Mouse (Mus musculus) intestine, embryonic 14.5 days (tissue): ENCODE results near the gene Igf1r. TPM values are rescaled to one million over a fixed set of nuclear protein-coding genes. Genes with fewer than 3 reads are reported as not detected.
"Not testable (repeated sequence)": the region's sequence is repeated elsewhere in the genome, so short reads cannot be mapped to it uniquely, and the experiment has no call there.

ENCODE experiments used
- ATAC-seq: fragments of 200-750 bp; cut with Nextera tagmentation; replicated peaks from 2 replicates; pipeline ENCODE4 v1.8.0; 2017; ENCODE audit warnings: low read depth, moderate number of reproducible peaks, moderate TSS enrichment, moderate library complexity; ENCODE audit not compliant: low FRiP score, low TSS enrichment
- DNase-seq: peaks from one replicate; pipeline ENCODE4 v3.0.0-alpha.2; 2018; ENCODE audit warnings: low spot score
- H3K27ac ChIP-seq: fragments of 300-500 bp; sonication (generic); 2 replicates; pipeline ENCODE4 v1.5.1; 2014; ENCODE audit warnings: low read depth, mild to moderate bottlenecking, control low read depth
- H3K27me3 ChIP-seq: fragments of 300-500 bp; sonication (generic); replicated peaks from 2 replicates; pipeline ENCODE4 v1.6.1; 2014; ENCODE audit warnings: low read length, control low read depth; ENCODE audit not compliant: control insufficient read depth, insufficient read depth
- H3K36me3 ChIP-seq: fragments of 300-500 bp; sonication (generic); 2 replicates; pipeline ENCODE4 v1.6.1; 2014; ENCODE audit warnings: low read length, control low read depth; ENCODE audit not compliant: control insufficient read depth, insufficient read depth
- H3K4me1 ChIP-seq: fragments of 300-500 bp; sonication (generic); replicated peaks from 2 replicates; pipeline ENCODE4 v1.6.1; 2014; ENCODE audit warnings: low read length, control low read depth, mixed read lengths; ENCODE audit not compliant: control insufficient read depth, insufficient read depth
- H3K4me2 ChIP-seq: fragments of 300-500 bp; sonication (generic); 2 replicates; pipeline ENCODE4 v1.6.1; 2014; ENCODE audit warnings: low read length
- H3K4me3 ChIP-seq: fragments of 300-500 bp; sonication (generic); 2 replicates; pipeline ENCODE4 v1.5.1; 2014; ENCODE audit warnings: low read depth, low read length, control low read depth, mixed read lengths
- H3K9ac ChIP-seq: fragments of 300-500 bp; sonication (generic); 2 replicates; pipeline ENCODE4 v1.6.1; 2014; ENCODE audit warnings: mild to moderate bottlenecking, low read length
- H3K9me3 ChIP-seq: fragments of 300-500 bp; sonication (generic); 2 replicates; pipeline ENCODE4 v1.6.1; 2016; ENCODE audit warnings: low read length, control low read depth; ENCODE audit not compliant: control insufficient read depth
- WGBS: fragments of 180-500 bp; shearing (Covaris S2); extraction: QIAGEN DNeasy Blood & Tissue Kit; methylation state at CpG from one replicate; pipeline ENCODE4 v1.1.7; 2014; 5-methylcytosine and 5-hydroxymethylcytosine counted together
- polyA plus RNA-seq: library from polyadenylated mRNA; unstranded; fragments of >200 nt; fragmentation: Nextera tagmentation; extraction: Ambion mirVana; gene quantifications from 2 replicates; pipeline ENCODE4 v1.2.1, GENCODE M21; 2014

The Igf1r gene
- polyA plus RNA-seq, 1 experiment from 2014 or later = 18.4 TPM

- Histone ChIP-seq H3K4me3 (no peak overlapping the region), H3K9me3 (no peaks in the 10 kb centered on the region), H3K27ac (no peak overlapping the region), H3K9ac (no peak overlapping the region), H3K4me2 (no peak overlapping the region), H3K36me3 (no peaks in the 10 kb centered on the region), H3K4me1 (peaks cover 4% of the 10 kb centered on the region; the same call in 1 of the 2 replicates), H3K27me3 (peaks cover 17% of the 10 kb centered on the region)
- ATAC-seq (no peak), DNase-seq (no peak)
- WGBS = 78% methylated on average over 4 of the region's 4 CpGs
These were observed 325.3 kb downstream of the Igf1r start for GRCm38 (mm10) chr7:68277897-68278270.

- DNase-seq = no peak
- peaks cover 4% of the 10 kb centered on the region; the same call in 1 of the 2 replicates for H3K4me1 ChIP-seq
- WGBS = 98% methylated on average over 6 of the region's 6 CpGs
- no peak overlapping the region for H3K4me3 ChIP-seq
- H3K27me3 ChIP-seq = peaks cover 16% of the 10 kb centered on the region
- ATAC-seq = no peak
- H3K4me2 ChIP-seq = no peak overlapping the region
- H3K27ac ChIP-seq = no peak overlapping the region
- no peaks in the 10 kb centered on the region for H3K36me3 ChIP-seq
- H3K9ac ChIP-seq = no peak overlapping the region
- no peaks in the 10 kb centered on the region for H3K9me3 ChIP-seq
These were observed 325.8 kb downstream of the Igf1r start for GRCm38 (mm10) chr7:68278385-68278784.

GRCm38 (mm10) chr7:68278908-68279307 is 326.3 kb downstream of the Igf1r start:
- no peak for DNase-seq
- peaks cover 4% of the 10 kb centered on the region; the same call in 1 of the 2 replicates for H3K4me1 ChIP-seq
- H3K9ac ChIP-seq = no peak overlapping the region
- ATAC-seq = no peak
- no peaks in the 10 kb centered on the region for H3K36me3 ChIP-seq
- no peak overlapping the region for H3K4me2 ChIP-seq
- H3K27ac ChIP-seq = no peak overlapping the region
- no peak overlapping the region for H3K4me3 ChIP-seq
- H3K27me3 ChIP-seq = peaks cover 16% of the 10 kb centered on the region
- 74% methylated on average over 6 of the region's 6 CpGs for WGBS
- no peaks in the 10 kb centered on the region for H3K9me3 ChIP-seq

- H3K27me3 ChIP-seq = peaks cover 11% of the 10 kb centered on the region; the same call in 1 of the 2 replicates
- WGBS = 88% methylated on average over 7 of the region's 7 CpGs
These were observed 326.9 kb downstream of the Igf1r start for GRCm38 (mm10) chr7:68279481-68279880.

GRCm38 (mm10) chr7:68280352-68280869 is 327.8 kb downstream of the Igf1r start:
- ATAC-seq = no peak
- H3K36me3 ChIP-seq = no peaks in the 10 kb centered on the region
- WGBS = 91% methylated on average over 19 of the region's 19 CpGs
- peaks cover 10% of the 10 kb centered on the region; the same call in 1 of the 2 replicates for H3K27me3 ChIP-seq
- no peak overlapping the region for H3K4me3 ChIP-seq
- H3K4me2 ChIP-seq = no peak overlapping the region
- no peak for DNase-seq
- peaks cover 4% of the 10 kb centered on the region for H3K4me1 ChIP-seq
- H3K9ac ChIP-seq = no peak overlapping the region
- no peaks in the 10 kb centered on the region for H3K9me3 ChIP-seq
- no peak overlapping the region for H3K27ac ChIP-seq

More at GRCm38 (mm10) chr7:68279481-68279880, 326.9 kb downstream of the Igf1r start:
- Histone ChIP-seq H3K4me1 (peaks cover 4% of the 10 kb centered on the region; the same call in 1 of the 2 replicates), H3K36me3 (no peaks in the 10 kb centered on the region), H3K4me3 (no peak overlapping the region), H3K9me3 (no peaks in the 10 kb centered on the region), H3K9ac (no peak overlapping the region), H3K27ac (no peak overlapping the region), H3K4me2 (no peak overlapping the region)
- no peak for ATAC-seq
- DNase-seq = no peak

GRCm38 (mm10) chr7:68281341-68281740 is 328.7 kb downstream of the Igf1r start:
- H3K4me3 ChIP-seq = no peak overlapping the region
- ATAC-seq (no peak), DNase-seq (no peak)
- H3K9ac ChIP-seq = no peak overlapping the region
- no peak overlapping the region for H3K4me2 ChIP-seq
- no peak overlapping the region for H3K27ac ChIP-seq
- WGBS = 80% methylated on average over 5 of the region's 5 CpGs
- H3K36me3 ChIP-seq = no peaks in the 10 kb centered on the region
- H3K4me1 ChIP-seq = peaks cover 9% of the 10 kb centered on the region
- H3K27me3 ChIP-seq = peaks cover 7% of the 10 kb centered on the region; the same call in 1 of the 2 replicates
- H3K9me3 ChIP-seq = no peaks in the 10 kb centered on the region

- DNase-seq = no peak
- peaks cover 9% of the 10 kb centered on the region for H3K4me1 ChIP-seq
- H3K4me2 ChIP-seq = no peak overlapping the region
- no peak for ATAC-seq
- no peaks in the 10 kb centered on the region for H3K36me3 ChIP-seq
- no peak overlapping the region for H3K9ac ChIP-seq
- no peaks in the 10 kb centered on the region for H3K9me3 ChIP-seq
- H3K27ac ChIP-seq = no peak overlapping the region
- H3K4me3 ChIP-seq = no peak overlapping the region
- no peaks in the 10 kb centered on the region for H3K27me3 ChIP-seq
- WGBS = 83% methylated on average over 22 of the region's 22 CpGs
These were observed 329.9 kb downstream of the Igf1r start for GRCm38 (mm10) chr7:68282304-68283132.

GRCm38 (mm10) chr7:68283133-68283520 is 330.5 kb downstream of the Igf1r start:
- not testable (repeated sequence) for DNase-seq, H3K9me3 ChIP-seq, H3K27ac ChIP-seq, H3K4me2 ChIP-seq, ATAC-seq, H3K27me3 ChIP-seq, H3K4me3 ChIP-seq, H3K4me1 ChIP-seq, H3K9ac ChIP-seq, H3K36me3 ChIP-seq
- WGBS = 79% methylated on average over 4 of the region's 4 CpGs
